Mouse (Mus musculus): ENCODE results near the gene F3.

DNA sequence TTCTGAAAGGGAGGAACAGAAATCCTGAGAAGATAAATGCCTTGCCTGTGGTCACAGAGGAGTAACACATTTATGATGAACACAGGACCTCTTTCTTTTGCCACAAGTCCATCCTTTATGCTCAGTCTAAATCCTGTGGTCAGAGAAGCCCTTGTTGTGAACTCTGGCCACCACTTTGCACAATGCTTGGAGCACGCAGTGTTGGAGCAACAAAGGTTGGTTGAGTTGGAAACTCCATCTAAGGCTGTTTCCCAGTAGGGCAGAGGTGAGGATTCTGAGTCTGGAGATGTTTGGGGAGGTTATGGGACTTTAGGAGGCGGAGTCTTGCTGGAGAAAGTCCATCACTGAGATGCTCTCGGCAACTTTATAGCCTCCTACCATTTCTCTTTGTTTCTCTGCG is 16.2 kb upstream of the F3 start:
- TF ChIP-seq CTCF (IDR thresholded peaks at IDR 0.05; ENCODE audit: borderline replicate concordance, extremely low read depth, insufficient read depth, insufficient read length), result no peak
- TF ChIP-seq POLR2A (IDR thresholded peaks at IDR 0.05; ENCODE audit: borderline replicate concordance, extremely low read depth, insufficient read depth, insufficient read length, poor library complexity, severe bottlenecking), result no peak

Measured in brain, embryonic 14.5 days (tissue).